Comparison of ENCODE assay signal across 7 mouse cellular contexts in genomic region chr16:62562051-62562450, GRCm38 (mm10).
DNase-seq lines count a peak whose midpoint lies in the region; ATAC-seq lines count a peak whose summit lies in the region.

No protein-coding gene starts in this region.

- peak; percentile 80 for ATAC-seq in forebrain, embryonic 14.5 days
- peak; percentile 48; the same call in 1 of the 2 replicates for ATAC-seq in midbrain, embryonic 14.5 days (ENCODE audit: low FRiP score, low TSS enrichment)
- ATAC-seq in granulocyte monocyte progenitor cell, adult 5-6 weeks (replicated peaks; ENCODE audit: poor library complexity, severe bottlenecking), result no peak

- no peak overlapping the region for H3K4me3 ChIP-seq in forebrain, embryonic 14.5 days (ENCODE audit: low read depth, low read length)
- H3K4me3 ChIP-seq in midbrain, embryonic 14.5 days (replicated peaks; ENCODE audit: low read depth, low read length), result no peak overlapping the region

- H3K4me1 ChIP-seq in forebrain, embryonic 14.5 days (ENCODE audit: control insufficient read depth, insufficient read depth, low read length), result no peaks in the 10 kb centered on the region
- no peaks in the 10 kb centered on the region for H3K4me1 ChIP-seq in midbrain, embryonic 14.5 days (ENCODE audit: control insufficient read depth, insufficient read depth, low read length)

- no peaks in the 10 kb centered on the region for H3K27me3 ChIP-seq in forebrain, embryonic 14.5 days (replicated peaks; ENCODE audit: control insufficient read depth, insufficient read depth, low read length)
- H3K27me3 ChIP-seq in midbrain, embryonic 14.5 days (ENCODE audit: control insufficient read depth, insufficient read depth, low read length), result no peaks in the 10 kb centered on the region

- no peaks in the 10 kb centered on the region for H3K36me3 ChIP-seq in forebrain, embryonic 14.5 days (ENCODE audit: control insufficient read depth, insufficient read depth, low read length)
- H3K36me3 ChIP-seq in midbrain, embryonic 14.5 days (ENCODE audit: control insufficient read depth, insufficient read depth, low read length), result no peaks in the 10 kb centered on the region

- H3K4me2 ChIP-seq in forebrain, embryonic 14.5 days (ENCODE audit: low read length), result no peak overlapping the region
- H3K4me2 ChIP-seq in midbrain, embryonic 14.5 days (ENCODE audit: low read length), result no peak overlapping the region

- peak; percentile 20 for DNase-seq in lung, postnatal 36 days
- no peak for DNase-seq in lung, postnatal 4 days
- DNase-seq in adrenal gland, postnatal 10 days, result peak; percentile 54
- DNase-seq in forebrain, embryonic 14.5 days (ENCODE audit: low spot score), result peak; percentile 74
- peak; percentile 42 to 47 for DNase-seq in kidney, postnatal 25 days
- DNase-seq in midbrain, embryonic 14.5 days, result peak; percentile 79

- no peak overlapping the region for H3K9ac ChIP-seq in forebrain, embryonic 14.5 days (ENCODE audit: low read length)
- no peak overlapping the region for H3K9ac ChIP-seq in midbrain, embryonic 14.5 days (replicated peaks; ENCODE audit: low read length)

- 50% methylated on average over 4 of the region's 4 CpGs for WGBS in forebrain, embryonic 14.5 days
- 48% methylated on average over 4 of the region's 4 CpGs for WGBS in midbrain, embryonic 14.5 days

- no peaks in the 10 kb centered on the region for H3K9me3 ChIP-seq in forebrain, embryonic 14.5 days (replicated peaks; ENCODE audit: control insufficient read depth, low read length)
- no peaks in the 10 kb centered on the region for H3K9me3 ChIP-seq in midbrain, embryonic 14.5 days (ENCODE audit: control insufficient read depth, low read length)

- H3K27ac ChIP-seq in forebrain, embryonic 14.5 days (ENCODE audit: low read depth, low read length), result no peak overlapping the region
- no peak overlapping the region for H3K27ac ChIP-seq in midbrain, embryonic 14.5 days (replicated peaks; ENCODE audit: low read depth, low read length)

Comparison
In these comparisons a context has a peak if more than half of its experiments do, and no peak if none do; other contexts are left out.
1. DNase-seq: peak in lung, postnatal 36 days (single experiment), adrenal gland, postnatal 10 days (single experiment), forebrain, embryonic 14.5 days (single experiment), kidney, postnatal 25 days (2 of 2) and midbrain, embryonic 14.5 days (single experiment); none in lung, postnatal 4 days (0 of 2).